Mouse (Mus musculus) hindbrain, embryonic 14.5 days (tissue): ENCODE data around the gene Dusp1. TPM values are rescaled to one million over a fixed set of nuclear protein-coding genes. Genes with fewer than 3 reads are reported as not detected.

Experiments used
- ATAC-seq: fragments of 200-750 bp; cut with Nextera tagmentation; 2 replicates; pipeline ENCODE4 v1.8.0; 2017; ENCODE audit warnings: moderate number of reproducible peaks, mild to moderate bottlenecking, moderate TSS enrichment, moderate library complexity; ENCODE audit not compliant: low FRiP score
- DNase-seq: peaks from one replicate; pipeline ENCODE4 v3.0.0-alpha.2; 2015; ENCODE audit warnings: low spot score
- H3K27ac ChIP-seq: fragments of 300-500 bp; sonication (generic); 2 replicates; pipeline ENCODE4 v1.5.1; 2014; ENCODE audit warnings: mild to moderate bottlenecking, moderate library complexity
- H3K27me3 ChIP-seq: fragments of 300-500 bp; sonication (generic); 2 replicates; pipeline ENCODE4 v1.6.1; 2014; ENCODE audit warnings: mild to moderate bottlenecking, low read length, mixed read lengths; ENCODE audit not compliant: control insufficient read depth, insufficient read depth
- H3K36me3 ChIP-seq: fragments of 300-500 bp; sonication (generic); replicated peaks from 2 replicates; pipeline ENCODE4 v1.6.1; 2014; ENCODE audit not compliant: control insufficient read depth, insufficient read depth
- H3K4me1 ChIP-seq: fragments of 300-500 bp; sonication (generic); replicated peaks from 2 replicates; pipeline ENCODE4 v1.6.1; 2014; ENCODE audit warnings: antibody characterized with exemption, low read length, mixed read lengths; ENCODE audit not compliant: control insufficient read depth, insufficient read depth
- H3K4me2 ChIP-seq: fragments of 300-500 bp; sonication (generic); replicated peaks from 2 replicates; pipeline ENCODE4 v1.6.1; 2014; ENCODE audit warnings: mild to moderate bottlenecking, moderate library complexity
- H3K4me3 ChIP-seq: fragments of 300-500 bp; sonication (generic); replicated peaks from 2 replicates; pipeline ENCODE4 v1.5.1; 2014; ENCODE audit warnings: mild to moderate bottlenecking, low read length
- H3K9ac ChIP-seq: fragments of 300-500 bp; sonication (generic); 2 replicates; pipeline ENCODE4 v1.6.1; 2014
- H3K9me3 ChIP-seq: fragments of 300-500 bp; sonication (generic); 2 replicates; pipeline ENCODE4 v1.6.1; 2016; ENCODE audit warnings: low read length; ENCODE audit not compliant: control insufficient read depth
- WGBS: fragments of 180-500 bp; shearing (Covaris S2); extraction: QIAGEN DNeasy Blood & Tissue Kit; methylation state at CpG from one replicate; pipeline ENCODE4 v1.1.7; 2014; 5-methylcytosine and 5-hydroxymethylcytosine counted together
- polyA plus RNA-seq: library from polyadenylated mRNA; unstranded; fragments of >200 nt; fragmentation: Nextera tagmentation; extraction: Ambion mirVana; gene quantifications from 2 replicates; pipeline ENCODE4 v1.2.1, GENCODE M21; 2014

The Dusp1 gene
- polyA plus RNA-seq, 1 experiment from 2014 or later, result 31.6 TPM

DNA sequence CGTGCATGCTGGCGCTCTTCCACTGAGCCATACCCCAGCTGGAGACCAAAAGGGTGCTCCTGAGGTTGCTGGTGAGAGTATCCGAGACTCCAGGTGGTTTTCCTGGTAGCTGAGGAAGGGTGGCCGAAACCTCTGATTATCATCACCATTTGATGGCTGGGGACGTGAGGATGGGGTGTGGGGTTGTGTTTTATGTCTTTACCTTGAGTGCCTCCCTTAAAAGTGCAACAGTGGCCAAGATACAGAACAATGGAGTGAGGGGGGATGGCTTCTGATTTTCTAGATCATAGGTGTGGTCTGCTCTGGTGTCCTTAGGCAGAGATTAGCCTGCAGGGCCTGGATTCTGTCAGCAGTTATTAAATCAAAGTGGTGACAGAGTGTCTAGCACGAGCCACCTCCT lies 17.5 kb upstream of the Dusp1 start:
- ATAC-seq (no peak), DNase-seq (no peak)
- no peaks in the 10 kb centered on the region for H3K27me3 ChIP-seq
- H3K36me3 ChIP-seq, result peaks cover 29% of the 10 kb centered on the region
- WGBS, result 90% methylated on average over 6 of the region's 6 CpGs
- H3K4me1 ChIP-seq, result peaks cover 10% of the 10 kb centered on the region
- H3K27ac ChIP-seq, result no peak overlapping the region
- H3K9me3 ChIP-seq, result no peaks in the 10 kb centered on the region
- no peak overlapping the region for H3K9ac ChIP-seq
- no peak overlapping the region for H3K4me3 ChIP-seq
- H3K4me2 ChIP-seq, result no peak overlapping the region

GRCm38 (mm10) chr17:26578771-26579170 lies 16.8 kb upstream of the Dusp1 start:
- WGBS, result 96% methylated on average over 11 of the region's 11 CpGs

GRCm38 (mm10) chr17:26578162-26578561 lies 16.2 kb upstream of the Dusp1 start:
- ATAC-seq (no peak), DNase-seq (no peak)
- Histone ChIP-seq H3K9me3 (no peaks in the 10 kb centered on the region), H3K4me2 (no peak overlapping the region), H3K36me3 (peaks cover 29% of the 10 kb centered on the region), H3K27me3 (no peaks in the 10 kb centered on the region), H3K9ac (no peak overlapping the region), H3K27ac (no peak overlapping the region), H3K4me3 (no peak overlapping the region), H3K4me1 (no peaks in the 10 kb centered on the region; the same call in 1 of the 2 replicates)
- WGBS, result 93% methylated on average over 7 of the region's 7 CpGs

More at GRCm38 (mm10) chr17:26578771-26579170, 16.8 kb upstream of the Dusp1 start:
- Histone ChIP-seq H3K27ac (no peak overlapping the region), H3K4me2 (no peak overlapping the region), H3K36me3 (peaks cover 29% of the 10 kb centered on the region), H3K27me3 (no peaks in the 10 kb centered on the region), H3K9me3 (no peaks in the 10 kb centered on the region), H3K9ac (no peak overlapping the region), H3K4me1 (peaks cover 4% of the 10 kb centered on the region; the same call in 1 of the 2 replicates), H3K4me3 (no peak overlapping the region)
- ATAC-seq, result no peak
- no peak for DNase-seq

DNA sequence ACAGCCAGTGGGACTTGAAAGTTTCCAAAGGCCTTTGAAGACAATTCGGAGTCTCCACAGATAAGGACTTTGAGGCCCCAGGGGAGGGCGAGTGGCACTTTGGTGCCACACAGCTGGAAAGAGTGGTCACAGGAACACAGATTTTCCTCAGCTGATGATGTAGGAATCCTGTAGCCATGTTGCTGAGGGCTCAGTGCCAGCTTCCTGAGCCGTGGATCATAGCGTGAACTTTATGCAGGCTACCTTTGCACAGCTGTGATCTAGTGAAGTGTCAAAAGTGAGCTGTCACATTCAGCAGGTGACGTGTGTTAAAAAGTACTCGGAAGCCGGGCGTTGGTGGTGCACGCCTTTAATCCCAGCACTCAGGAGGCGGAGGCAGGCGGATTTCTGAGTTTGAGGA lies 15.4 kb upstream of the Dusp1 start:
- Histone ChIP-seq H3K4me1 (no peaks in the 10 kb centered on the region), H3K27me3 (no peaks in the 10 kb centered on the region), H3K4me3 (no peak overlapping the region), H3K4me2 (no peak overlapping the region), H3K9ac (no peak overlapping the region), H3K9me3 (no peaks in the 10 kb centered on the region), H3K36me3 (peaks cover 29% of the 10 kb centered on the region), H3K27ac (no peak overlapping the region)
- 92% methylated on average over 11 of the region's 11 CpGs for WGBS
- DNase-seq (no peak), ATAC-seq (no peak)

GRCm38 (mm10) chr17:26576833-26577232 lies 14.9 kb upstream of the Dusp1 start:
- no peak overlapping the region for H3K4me3 ChIP-seq
- DNase-seq, result no peak
- H3K9ac ChIP-seq, result no peak overlapping the region
- H3K36me3 ChIP-seq, result peaks cover 29% of the 10 kb centered on the region
- no peak overlapping the region for H3K4me2 ChIP-seq
- H3K4me1 ChIP-seq, result no peaks in the 10 kb centered on the region
- no peak overlapping the region for H3K27ac ChIP-seq
- no peak for ATAC-seq
- 94% methylated on average over 7 of the region's 7 CpGs for WGBS
- no peaks in the 10 kb centered on the region for H3K27me3 ChIP-seq
- H3K9me3 ChIP-seq, result no peaks in the 10 kb centered on the region

DNA sequence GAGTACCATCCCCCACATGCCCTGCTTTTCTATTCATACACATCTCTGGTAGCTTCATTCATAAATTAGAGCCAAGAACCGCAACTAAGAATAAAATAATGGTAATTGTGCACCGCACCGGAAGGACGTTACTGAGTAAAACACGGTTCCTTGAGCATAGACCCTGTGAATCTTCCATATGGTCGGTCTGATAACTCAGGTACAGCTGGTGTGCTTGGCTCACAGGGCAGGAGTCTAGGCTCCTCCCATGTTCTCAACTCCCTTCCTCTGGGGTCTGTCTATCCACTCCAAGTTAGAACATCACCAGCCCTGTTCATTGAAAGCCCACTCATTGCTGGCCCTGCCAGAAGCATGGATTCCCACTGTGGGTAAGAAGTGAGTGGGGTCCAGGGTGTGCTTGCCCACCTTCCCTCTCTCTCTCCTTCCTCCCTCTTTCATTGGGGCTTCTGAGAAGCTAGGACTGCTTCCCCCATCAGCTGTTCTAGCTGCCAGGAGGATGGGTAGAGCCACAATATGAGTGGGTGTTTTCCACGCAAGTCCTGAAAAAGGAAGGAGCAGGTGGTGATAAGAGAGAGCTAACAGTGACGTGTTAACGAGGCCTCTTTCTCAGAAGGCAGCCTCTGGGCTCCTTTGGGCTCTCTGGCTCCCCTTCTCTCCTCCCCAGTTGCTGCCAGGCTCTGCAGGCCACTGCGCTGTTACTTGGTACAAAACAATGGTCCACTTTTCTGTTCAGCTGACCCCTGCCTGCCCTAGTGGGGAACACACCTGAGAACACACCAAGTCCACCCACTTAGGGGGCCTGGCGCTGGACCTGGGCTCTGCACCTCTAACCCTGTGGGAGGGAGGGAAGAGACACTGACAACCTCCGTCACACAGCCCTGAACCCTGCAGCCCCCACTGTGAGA lies 14.1 kb upstream of the Dusp1 start:
- H3K36me3 ChIP-seq, result peaks cover 29% of the 10 kb centered on the region
- no peak overlapping the region for H3K9ac ChIP-seq
- DNase-seq (no peak), ATAC-seq (no peak)
- H3K4me3 ChIP-seq, result no peak overlapping the region
- 83% methylated on average over 12 of the region's 12 CpGs for WGBS
- H3K4me2 ChIP-seq, result no peak overlapping the region
- no peak overlapping the region for H3K27ac ChIP-seq
- no peaks in the 10 kb centered on the region for H3K9me3 ChIP-seq
- H3K4me1 ChIP-seq, result no peaks in the 10 kb centered on the region
- H3K27me3 ChIP-seq, result no peaks in the 10 kb centered on the region

DNA sequence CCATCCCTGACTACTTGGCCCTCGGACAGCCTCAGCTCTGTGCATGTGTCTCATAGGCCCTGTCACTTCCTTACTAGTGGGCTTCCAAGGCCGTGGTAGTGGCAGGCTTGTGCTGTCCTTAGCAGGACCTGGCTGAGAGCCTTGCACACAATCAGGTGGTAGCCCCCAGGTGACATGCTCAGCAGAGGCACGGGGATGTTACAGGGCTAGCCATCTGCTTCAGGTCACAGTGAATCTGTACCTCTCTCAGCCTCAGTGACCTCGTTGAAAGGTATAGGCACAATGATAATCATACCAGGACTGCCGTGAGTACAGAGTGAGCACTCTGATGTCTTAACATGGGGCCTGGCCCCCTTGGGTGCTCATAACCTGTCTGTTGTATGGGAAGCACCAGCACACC lies 12.8 kb upstream of the Dusp1 start:
- 87% methylated on average over 5 of the region's 5 CpGs for WGBS
- Histone ChIP-seq H3K27ac (no peak overlapping the region), H3K9me3 (no peaks in the 10 kb centered on the region)

GRCm38 (mm10) chr17:26574118-26574517 lies 12.2 kb upstream of the Dusp1 start:
- no peaks in the 10 kb centered on the region for H3K9me3 ChIP-seq
- DNase-seq (no peak), ATAC-seq (no peak)
- no peak overlapping the region for H3K27ac ChIP-seq
- H3K4me2 ChIP-seq, result no peak overlapping the region
- H3K27me3 ChIP-seq, result no peaks in the 10 kb centered on the region
- no peak overlapping the region for H3K4me3 ChIP-seq
- H3K36me3 ChIP-seq, result peaks cover 35% of the 10 kb centered on the region
- no peak overlapping the region for H3K9ac ChIP-seq
- H3K4me1 ChIP-seq, result no peaks in the 10 kb centered on the region
- 92% methylated on average over 11 of the region's 11 CpGs for WGBS

More for the DNA sequence above, 12.8 kb upstream of the Dusp1 start:
- DNase-seq, result no peak
- Histone ChIP-seq H3K4me3 (no peak overlapping the region), H3K4me1 (no peaks in the 10 kb centered on the region), H3K4me2 (no peak overlapping the region), H3K9ac (no peak overlapping the region), H3K36me3 (peaks cover 30% of the 10 kb centered on the region), H3K27me3 (no peaks in the 10 kb centered on the region)
- no peak for ATAC-seq

DNA sequence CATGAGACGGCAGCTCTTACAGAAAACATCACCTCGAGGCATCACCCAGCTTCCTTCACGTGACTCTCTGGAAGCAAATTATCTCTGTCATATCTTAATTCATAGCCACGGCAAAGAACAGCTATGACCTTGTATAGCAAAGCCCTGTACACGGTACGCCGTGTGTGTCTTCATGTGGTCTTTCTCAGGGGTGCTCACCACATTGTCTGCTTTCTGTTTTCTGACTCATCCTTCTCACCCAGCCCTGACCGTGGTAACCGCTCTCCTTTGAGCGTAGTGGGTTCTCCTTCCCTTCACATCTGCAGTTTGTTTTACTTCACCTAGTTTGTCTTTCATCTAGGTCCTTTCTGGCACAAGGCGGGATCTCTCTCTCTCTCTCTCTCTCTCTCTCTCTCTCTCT lies 10.3 kb upstream of the Dusp1 start:
- ATAC-seq (no peak), DNase-seq (no peak)
- no peaks in the 10 kb centered on the region for H3K4me1 ChIP-seq
- H3K9ac ChIP-seq, result no peak overlapping the region
- WGBS, result 94% methylated on average over 11 of the region's 11 CpGs
- H3K4me3 ChIP-seq, result no peak overlapping the region
- H3K27ac ChIP-seq, result no peak overlapping the region
- no peaks in the 10 kb centered on the region for H3K9me3 ChIP-seq
- H3K36me3 ChIP-seq, result peaks cover 42% of the 10 kb centered on the region
- H3K4me2 ChIP-seq, result no peak overlapping the region
- no peaks in the 10 kb centered on the region for H3K27me3 ChIP-seq
